Mouse (Mus musculus) kidney, adult 2 months (tissue): ENCODE measurements around the gene Hpcal1.

Experiments used
- CTCF ChIP-seq: fragments of 200-500 bp; conservative IDR thresholded peaks from 2 replicates; pipeline ENCODE4 v1.5.1; 2011; ENCODE audit warnings: low read depth, mild to moderate bottlenecking, control low read depth, low read length, moderate library complexity, mixed read lengths; ENCODE audit not compliant: insufficient read depth, insufficient read length
- POLR2A ChIP-seq: fragments of 200-500 bp; IDR thresholded peaks from one replicate; pipeline ENCODE4 v1.6.1; 2011; ENCODE audit warnings: low read depth, low read length, control low read depth

DNA sequence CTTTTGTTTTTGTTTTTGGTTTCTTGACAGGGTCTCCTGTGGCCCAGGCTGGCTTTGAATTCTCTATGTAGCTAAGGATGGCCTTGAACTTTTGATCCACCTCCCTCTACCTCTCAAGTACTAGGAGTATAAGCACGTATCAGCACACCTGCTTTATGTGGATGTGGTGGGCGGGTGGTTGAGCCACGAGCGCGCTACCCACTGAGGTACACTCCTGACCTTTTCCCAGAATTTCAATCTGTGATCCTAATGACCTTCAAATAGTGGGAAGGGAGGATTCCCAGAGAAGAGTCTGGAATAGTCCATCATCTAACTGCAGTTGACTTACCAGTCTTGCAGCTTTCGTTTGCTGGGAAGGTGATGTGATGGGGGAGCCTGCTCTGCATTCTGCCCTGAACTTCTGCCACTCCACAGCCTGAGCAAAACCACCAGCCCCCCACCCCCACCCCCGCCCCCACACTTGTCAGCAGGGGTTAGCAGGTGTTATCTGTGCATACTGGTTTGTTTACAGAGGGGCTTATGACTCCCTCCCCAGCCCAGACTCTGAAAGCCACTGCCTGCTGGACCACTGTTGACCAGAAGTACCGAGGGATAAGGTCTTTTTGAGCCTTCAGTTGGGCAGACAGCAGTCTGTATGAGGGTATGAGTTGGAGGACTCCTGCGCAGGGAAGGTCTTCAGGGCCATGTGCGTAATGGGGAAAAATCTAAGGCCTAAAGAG, 46.4 kb downstream of the Hpcal1 start:
- TF ChIP-seq CTCF: no peak
- no peak for TF ChIP-seq POLR2A
